Mouse (Mus musculus) embryonic facial prominence, embryonic 15.5 days (tissue): ENCODE measurements at regions not wholly inside any gene's neighbourhood (a gene's known extent, or its start where the extent isn't known, plus 50 kb on each side); places are given as distances from the start of the nearest gene placed in this dataset.
A peak's percentile ranks its signal among the peaks of the same experiment; 100 is the strongest.

Source experiments
- ATAC-seq: fragments of 200-750 bp; cut with Nextera tagmentation; 2 replicates; pipeline ENCODE4 v1.8.0; 2017; ENCODE audit warnings: low read depth, moderate TSS enrichment; ENCODE audit not compliant: insufficient number of reproducible peaks, low FRiP score, low TSS enrichment
- H3K27ac ChIP-seq: fragments of 300-500 bp; sonication (generic); replicated peaks from 2 replicates; pipeline ENCODE4 v1.5.1; 2015; ENCODE audit warnings: mild to moderate bottlenecking, inconsistent platforms
- H3K27me3 ChIP-seq: fragments of 300-500 bp; sonication (generic); 2 replicates; pipeline ENCODE4 v1.6.1; 2015; ENCODE audit warnings: inconsistent platforms
- H3K36me3 ChIP-seq: fragments of 300-500 bp; sonication (generic); 2 replicates; pipeline ENCODE4 v1.6.1; 2015; ENCODE audit warnings: mild to moderate bottlenecking, inconsistent platforms
- H3K4me1 ChIP-seq: fragments of 300-500 bp; sonication (generic); 2 replicates; pipeline ENCODE4 v1.6.1; 2015; ENCODE audit warnings: inconsistent platforms
- H3K4me2 ChIP-seq: fragments of 300-500 bp; sonication (generic); replicated peaks from 2 replicates; pipeline ENCODE4 v1.6.1; 2015; ENCODE audit warnings: mild to moderate bottlenecking, inconsistent platforms
- H3K4me3 ChIP-seq: fragments of 300-500 bp; sonication (generic); replicated peaks from 2 replicates; pipeline ENCODE4 v1.5.1; 2015; ENCODE audit warnings: mild to moderate bottlenecking, inconsistent platforms
- H3K9ac ChIP-seq: fragments of 300-500 bp; sonication (generic); 2 replicates; pipeline ENCODE4 v1.6.1; 2015; ENCODE audit warnings: inconsistent platforms
- H3K9me3 ChIP-seq: fragments of 300-500 bp; sonication (generic); replicated peaks from 2 replicates; pipeline ENCODE4 v1.6.1; 2016; ENCODE audit warnings: inconsistent platforms
- WGBS: fragments of 180-500 bp; shearing (Covaris S2); methylation state at CpG from one replicate; pipeline ENCODE4 v1.1.7; 2015; 5-methylcytosine and 5-hydroxymethylcytosine counted together

GRCm38 (mm10) chr14:76307603-76308002, 107.2 kb upstream of the Tsc22d1 start:
- 56% methylated on average over 2 of the region's 2 CpGs for WGBS
- Histone ChIP-seq H3K9me3 (no peaks in the 10 kb centered on the region), H3K4me3 (no peak overlapping the region), H3K27ac (no peak overlapping the region), H3K36me3 (no peaks in the 10 kb centered on the region), H3K27me3 (no peaks in the 10 kb centered on the region), H3K4me1 (peaks cover 23% of the 10 kb centered on the region), H3K9ac (no peak overlapping the region), H3K4me2 (no peak overlapping the region)
- ATAC-seq = no peak

- H3K27ac ChIP-seq = no peak overlapping the region
- H3K9ac ChIP-seq = no peak overlapping the region; the same call in 1 of the 2 replicates
- H3K4me1 ChIP-seq = peaks cover 27% of the 10 kb centered on the region
- H3K27me3 ChIP-seq = no peaks in the 10 kb centered on the region
- H3K4me3 ChIP-seq = peak overlapping the region; percentile 24
- WGBS = 15% methylated on average over 12 of the region's 12 CpGs
- H3K4me2 ChIP-seq = peak overlapping the region; percentile 40
- ATAC-seq = no peak
- no peaks in the 10 kb centered on the region for H3K36me3 ChIP-seq
- no peaks in the 10 kb centered on the region for H3K9me3 ChIP-seq
These were observed 106.5 kb upstream of the Tsc22d1 start for GRCm38 (mm10) chr14:76308188-76308812.

- Histone ChIP-seq H3K4me2 (no peak overlapping the region), H3K27me3 (no peaks in the 10 kb centered on the region), H3K36me3 (no peaks in the 10 kb centered on the region), H3K9ac (no peak overlapping the region), H3K27ac (no peak overlapping the region), H3K4me3 (no peak overlapping the region), H3K9me3 (no peaks in the 10 kb centered on the region), H3K4me1 (peaks cover 33% of the 10 kb centered on the region)
- ATAC-seq = no peak
- WGBS = 68% methylated on average over 4 of the region's 4 CpGs
These were observed 105.2 kb upstream of the Tsc22d1 start for GRCm38 (mm10) chr14:76309606-76310005.

- Histone ChIP-seq H3K4me2 (no peak overlapping the region), H3K4me3 (no peak overlapping the region), H3K27me3 (no peaks in the 10 kb centered on the region), H3K4me1 (peaks cover 33% of the 10 kb centered on the region), H3K36me3 (no peaks in the 10 kb centered on the region), H3K9ac (no peak overlapping the region), H3K27ac (no peak overlapping the region), H3K9me3 (no peaks in the 10 kb centered on the region)
- 25% methylated on average over 6 of the region's 6 CpGs for WGBS
- ATAC-seq = peak; percentile 43; the same call in 1 of the 2 replicates
These were observed 104.5 kb upstream of the Tsc22d1 start for GRCm38 (mm10) chr14:76310278-76310677.

- H3K9me3 ChIP-seq = no peaks in the 10 kb centered on the region
- no peaks in the 10 kb centered on the region for H3K36me3 ChIP-seq
- H3K27me3 ChIP-seq = no peaks in the 10 kb centered on the region
- H3K27ac ChIP-seq = no peak overlapping the region
- ATAC-seq = no peak
- H3K9ac ChIP-seq = no peak overlapping the region
- 48% methylated on average over 14 of the region's 14 CpGs for WGBS
- no peak overlapping the region for H3K4me3 ChIP-seq
- H3K4me2 ChIP-seq = no peak overlapping the region
- peaks cover 27% of the 10 kb centered on the region for H3K4me1 ChIP-seq
These were observed 101.2 kb upstream of the Tsc22d1 start for GRCm38 (mm10) chr14:76313424-76314190.

GRCm38 (mm10) chr14:76318438-76318837, 96.3 kb upstream of the Tsc22d1 start:
- WGBS = 48% methylated on average over 5 of the region's 5 CpGs
- Histone ChIP-seq H3K9ac (no peak overlapping the region), H3K27ac (no peak overlapping the region; the same call in 1 of the 2 replicates), H3K4me1 (peaks cover 8% of the 10 kb centered on the region; the same call in 1 of the 2 replicates), H3K4me2 (no peak overlapping the region), H3K27me3 (no peaks in the 10 kb centered on the region), H3K9me3 (no peaks in the 10 kb centered on the region), H3K4me3 (no peak overlapping the region), H3K36me3 (no peaks in the 10 kb centered on the region)
- no peak for ATAC-seq

- no peak overlapping the region for H3K27ac ChIP-seq
- 0 out of 2 replicates have a peak, but pooled peaks cover 4% of the 10 kb centered on the region for H3K4me1 ChIP-seq
- H3K36me3 ChIP-seq = no peaks in the 10 kb centered on the region
- no peaks in the 10 kb centered on the region for H3K9me3 ChIP-seq
- WGBS = 55% methylated on average over 1 of the region's 1 CpGs
- no peak for ATAC-seq
- no peak overlapping the region for H3K9ac ChIP-seq
- H3K27me3 ChIP-seq = no peaks in the 10 kb centered on the region
- H3K4me3 ChIP-seq = no peak overlapping the region
- no peak overlapping the region for H3K4me2 ChIP-seq
These were observed 90.5 kb upstream of the Tsc22d1 start for GRCm38 (mm10) chr14:76324246-76324645.

GRCm38 (mm10) chr14:76329983-76330382, 84.8 kb upstream of the Tsc22d1 start:
- Histone ChIP-seq H3K4me3 (no peak overlapping the region), H3K4me2 (no peak overlapping the region), H3K4me1 (peaks cover 7% of the 10 kb centered on the region; the same call in 1 of the 2 replicates), H3K27ac (no peak overlapping the region), H3K9ac (no peak overlapping the region), H3K27me3 (no peaks in the 10 kb centered on the region), H3K36me3 (no peaks in the 10 kb centered on the region), H3K9me3 (no peaks in the 10 kb centered on the region)
- no peak for ATAC-seq
- WGBS = 61% methylated on average over 5 of the region's 5 CpGs

- 47% methylated on average over 11 of the region's 11 CpGs for WGBS
- Histone ChIP-seq H3K4me1 (peaks cover 7% of the 10 kb centered on the region; the same call in 1 of the 2 replicates), H3K4me2 (no peak overlapping the region), H3K9me3 (no peaks in the 10 kb centered on the region), H3K27me3 (no peaks in the 10 kb centered on the region), H3K9ac (no peak overlapping the region), H3K27ac (no peak overlapping the region), H3K4me3 (no peak overlapping the region), H3K36me3 (no peaks in the 10 kb centered on the region)
- no peak for ATAC-seq
These were observed 83.0 kb upstream of the Tsc22d1 start for GRCm38 (mm10) chr14:76331497-76332335.

GRCm38 (mm10) chr14:76332336-76332703, 82.4 kb upstream of the Tsc22d1 start:
- peaks cover 7% of the 10 kb centered on the region; the same call in 1 of the 2 replicates for H3K4me1 ChIP-seq

GRCm38 (mm10) chr14:76340789-76341188, 74.0 kb upstream of the Tsc22d1 start:
- Histone ChIP-seq H3K36me3 (no peaks in the 10 kb centered on the region), H3K4me3 (no peak overlapping the region), H3K27me3 (no peaks in the 10 kb centered on the region), H3K4me1 (no peaks in the 10 kb centered on the region), H3K9me3 (no peaks in the 10 kb centered on the region), H3K9ac (no peak overlapping the region), H3K27ac (no peak overlapping the region), H3K4me2 (no peak overlapping the region)
- no peak for ATAC-seq
- 80% methylated on average over 7 of the region's 7 CpGs for WGBS

More at GRCm38 (mm10) chr14:76332336-76332703, 82.4 kb upstream of the Tsc22d1 start:
- WGBS = 80% methylated on average over 10 of the region's 10 CpGs
- H3K9me3 ChIP-seq = no peaks in the 10 kb centered on the region
- no peak overlapping the region for H3K4me2 ChIP-seq
- no peak overlapping the region for H3K9ac ChIP-seq
- H3K4me3 ChIP-seq = no peak overlapping the region
- no peaks in the 10 kb centered on the region for H3K36me3 ChIP-seq
- ATAC-seq = no peak
- no peak overlapping the region for H3K27ac ChIP-seq
- H3K27me3 ChIP-seq = no peaks in the 10 kb centered on the region
